Mouse (Mus musculus) spleen, adult 2 months (tissue): ENCODE results near the gene 1700001C02Rik. TPM values are rescaled to one million over a fixed set of nuclear protein-coding genes. Genes with fewer than 3 reads are reported as not detected.

ENCODE experiments used
- DNase-seq, 2 experiments: peaks; one replicate each; pipeline versions ENCODE4 v3.0.0 to v3.0.0-alpha.2; 2012 to 2021; ENCODE audit warnings: low spot score in 2 of 2, low read depth in 1 of 2
- H3K27ac ChIP-seq: fragments of 200-500 bp; 2 replicates; pipeline ENCODE4 v1.5.1; 2012; ENCODE audit warnings: low read length, inconsistent platforms; ENCODE audit not compliant: insufficient read depth
- H3K27me3 ChIP-seq: fragments of 200-500 bp; 2 replicates; pipeline ENCODE4 v1.6.1; 2012; ENCODE audit warnings: mild to moderate bottlenecking, moderate library complexity, low read length, inconsistent platforms; ENCODE audit not compliant: control insufficient read depth, insufficient read depth
- H3K36me3 ChIP-seq: fragments of 200-500 bp; 2 replicates; pipeline ENCODE4 v1.6.1; 2012; ENCODE audit warnings: mild to moderate bottlenecking, low read length, inconsistent platforms; ENCODE audit not compliant: control insufficient read depth, insufficient read depth
- H3K4me1 ChIP-seq: fragments of 200-500 bp; 2 replicates; pipeline ENCODE4 v1.6.1; 2011; ENCODE audit warnings: inconsistent platforms; ENCODE audit not compliant: control insufficient read depth, insufficient read depth, insufficient read length
- H3K4me3 ChIP-seq: fragments of 200-500 bp; 2 replicates; pipeline ENCODE4 v1.5.1; 2011; ENCODE audit warnings: mild to moderate bottlenecking, inconsistent platforms; ENCODE audit not compliant: insufficient read depth, insufficient read length; ENCODE audit errors: extremely low read depth
- CTCF ChIP-seq: fragments of 200-500 bp; IDR thresholded peaks from 2 replicates; pipeline ENCODE4 v1.5.1; 2011; ENCODE audit warnings: mild to moderate bottlenecking, inconsistent platforms; ENCODE audit not compliant: insufficient read depth, insufficient read length, insufficient replicate concordance; ENCODE audit errors: extremely low read depth
- POLR2A ChIP-seq: fragments of 200-500 bp; IDR thresholded peaks from 2 replicates; pipeline ENCODE4 v1.6.1; 2011; ENCODE audit warnings: low read depth, low read length, inconsistent platforms
- WGBS: fragments of 180-500 bp; shearing (Covaris S2); methylation state at CpG from one replicate; pipeline ENCODE4 v1.1.7; 2018; 5-methylcytosine and 5-hydroxymethylcytosine counted together
- polyA plus RNA-seq: library from polyadenylated mRNA; depleted of rRNA; stranded (reverse); fragments of >200 nt; gene quantifications from 2 replicates; pipeline ENCODE4 v1.2.3, GENCODE M21; 2012

The 1700001C02Rik gene
- polyA plus RNA-seq, 1 experiment = not detected

- WGBS = 84% methylated on average over 5 of the region's 5 CpGs
- Histone ChIP-seq H3K27me3 (no peaks in the 10 kb centered on the region), H3K4me1 (no peaks in the 10 kb centered on the region), H3K27ac (no peak overlapping the region), H3K4me3 (no peak overlapping the region), H3K36me3 (no peaks in the 10 kb centered on the region)
- TF ChIP-seq CTCF = no peak
- TF ChIP-seq POLR2A = no peak
- DNase-seq = no peak
Observed at GRCm38 (mm10) chr5:30490845-30491244, 25.0 kb downstream of the 1700001C02Rik start.

GRCm38 (mm10) chr5:30493723-30494122 lies 27.9 kb downstream of the 1700001C02Rik start:
- no peak overlapping the region for H3K4me3 ChIP-seq
- no peaks in the 10 kb centered on the region for H3K4me1 ChIP-seq
- DNase-seq = no peak
- H3K36me3 ChIP-seq = no peaks in the 10 kb centered on the region
- no peak overlapping the region for H3K27ac ChIP-seq
- WGBS = 75% methylated on average over 7 of the region's 7 CpGs
- H3K27me3 ChIP-seq = no peaks in the 10 kb centered on the region
- TF ChIP-seq POLR2A = no peak
- no peak for TF ChIP-seq CTCF

- 89% methylated on average over 7 of the region's 7 CpGs for WGBS
- Histone ChIP-seq H3K27me3 (no peaks in the 10 kb centered on the region), H3K4me1 (no peaks in the 10 kb centered on the region), H3K4me3 (no peak overlapping the region), H3K27ac (no peak overlapping the region), H3K36me3 (no peaks in the 10 kb centered on the region)
- no peak for TF ChIP-seq CTCF
- TF ChIP-seq POLR2A = no peak
- DNase-seq = no peak
Observed at GRCm38 (mm10) chr5:30494606-30495005, 28.8 kb downstream of the 1700001C02Rik start.

GRCm38 (mm10) chr5:30495288-30495687 lies 29.4 kb downstream of the 1700001C02Rik start:
- WGBS = 94% methylated on average over 2 of the region's 2 CpGs
- no peak for DNase-seq
- no peaks in the 10 kb centered on the region for H3K36me3 ChIP-seq
- no peak for TF ChIP-seq CTCF
- TF ChIP-seq POLR2A = no peak
- no peaks in the 10 kb centered on the region for H3K27me3 ChIP-seq
- H3K4me3 ChIP-seq = no peak overlapping the region
- H3K27ac ChIP-seq = no peak overlapping the region
- no peaks in the 10 kb centered on the region for H3K4me1 ChIP-seq

- Histone ChIP-seq H3K36me3 (no peaks in the 10 kb centered on the region), H3K27ac (no peak overlapping the region), H3K27me3 (no peaks in the 10 kb centered on the region), H3K4me3 (no peak overlapping the region), H3K4me1 (no peaks in the 10 kb centered on the region)
- TF ChIP-seq POLR2A = no peak
- no peak for TF ChIP-seq CTCF
- DNase-seq = no peak
- 88% methylated on average over 8 of the region's 8 CpGs for WGBS
Observed at GRCm38 (mm10) chr5:30496821-30497220, 31.0 kb downstream of the 1700001C02Rik start.

- H3K27ac ChIP-seq = no peak overlapping the region
- H3K4me3 ChIP-seq = no peak overlapping the region
- no peaks in the 10 kb centered on the region for H3K27me3 ChIP-seq
- no peaks in the 10 kb centered on the region for H3K36me3 ChIP-seq
- 77% methylated on average over 7 of the region's 7 CpGs for WGBS
- DNase-seq = no peak
- TF ChIP-seq POLR2A = no peak
- TF ChIP-seq CTCF = no peak
- no peaks in the 10 kb centered on the region for H3K4me1 ChIP-seq
Observed at GRCm38 (mm10) chr5:30497299-30497698, 31.5 kb downstream of the 1700001C02Rik start.

- Histone ChIP-seq H3K4me1 (no peaks in the 10 kb centered on the region; the same call in 1 of the 2 replicates), H3K36me3 (no peaks in the 10 kb centered on the region), H3K27ac (no peak overlapping the region), H3K4me3 (no peak overlapping the region), H3K27me3 (no peaks in the 10 kb centered on the region)
- no peak for TF ChIP-seq POLR2A
- TF ChIP-seq CTCF = no peak
- DNase-seq = no peak
- 92% methylated on average over 8 of the region's 8 CpGs for WGBS
Observed at GRCm38 (mm10) chr5:30513111-30513510, 47.3 kb downstream of the 1700001C02Rik start.
